Mouse (Mus musculus): Measurements from ENCODE around the gene Uqcc2. TPM values are rescaled to one million over a fixed set of nuclear protein-coding genes. Genes with fewer than 3 reads are reported as not detected.

The Uqcc2 gene
- polyA plus RNA-seq, 1 experiment from 2014 or later: 307 TPM

- Histone ChIP-seq H3K9ac (no peak overlapping the region), H3K4me3 (no peak overlapping the region), H3K9me3 (no peaks in the 10 kb centered on the region), H3K4me1 (no peaks in the 10 kb centered on the region; the same call in 1 of the 2 replicates), H3K27me3 (replicated peaks) (no peaks in the 10 kb centered on the region), H3K27ac (no peak overlapping the region), H3K4me2 (replicated peaks) (no peak overlapping the region), H3K36me3 (no peaks in the 10 kb centered on the region)
- no peak for ATAC-seq (ENCODE audit: low FRiP score, low read depth)
- 34% methylated on average over 12 of the region's 12 CpGs for WGBS
Observed at GRCm38 (mm10) chr17:27087426-27087825, 46.3 kb downstream of the Uqcc2 start.

- Histone ChIP-seq H3K36me3 (no peaks in the 10 kb centered on the region), H3K9ac (no peak overlapping the region), H3K27me3 (replicated peaks) (no peaks in the 10 kb centered on the region), H3K4me1 (no peaks in the 10 kb centered on the region; the same call in 1 of the 2 replicates), H3K4me3 (no peak overlapping the region), H3K4me2 (replicated peaks) (no peak overlapping the region), H3K9me3 (no peaks in the 10 kb centered on the region), H3K27ac (no peak overlapping the region)
- WGBS: 44% methylated on average over 2 of the region's 2 CpGs
- no peak for ATAC-seq (ENCODE audit: low FRiP score, low read depth)
Observed at GRCm38 (mm10) chr17:27085676-27086075, 48.0 kb downstream of the Uqcc2 start.

GRCm38 (mm10) chr17:27083601-27084000, 50.1 kb downstream of the Uqcc2 start:
- Histone ChIP-seq H3K4me2 (replicated peaks) (no peak overlapping the region), H3K27ac (no peak overlapping the region), H3K27me3 (replicated peaks) (no peaks in the 10 kb centered on the region), H3K9ac (no peak overlapping the region), H3K4me3 (no peak overlapping the region), H3K9me3 (no peaks in the 10 kb centered on the region), H3K4me1 (no peaks in the 10 kb centered on the region; the same call in 1 of the 2 replicates), H3K36me3 (no peaks in the 10 kb centered on the region)
- no peak for ATAC-seq (ENCODE audit: low FRiP score, low read depth)
- 83% methylated on average over 9 of the region's 9 CpGs for WGBS

- ATAC-seq (ENCODE audit: low FRiP score, low read depth): no peak
- Histone ChIP-seq H3K4me2 (replicated peaks) (no peak overlapping the region), H3K36me3 (no peaks in the 10 kb centered on the region), H3K4me3 (no peak overlapping the region), H3K9ac (no peak overlapping the region), H3K27me3 (replicated peaks) (no peaks in the 10 kb centered on the region), H3K4me1 (no peaks in the 10 kb centered on the region; the same call in 1 of the 2 replicates), H3K9me3 (no peaks in the 10 kb centered on the region), H3K27ac (no peak overlapping the region)
- WGBS: 70% methylated on average over 8 of the region's 8 CpGs
Observed at GRCm38 (mm10) chr17:27082796-27083195, 50.9 kb downstream of the Uqcc2 start.

DNA sequence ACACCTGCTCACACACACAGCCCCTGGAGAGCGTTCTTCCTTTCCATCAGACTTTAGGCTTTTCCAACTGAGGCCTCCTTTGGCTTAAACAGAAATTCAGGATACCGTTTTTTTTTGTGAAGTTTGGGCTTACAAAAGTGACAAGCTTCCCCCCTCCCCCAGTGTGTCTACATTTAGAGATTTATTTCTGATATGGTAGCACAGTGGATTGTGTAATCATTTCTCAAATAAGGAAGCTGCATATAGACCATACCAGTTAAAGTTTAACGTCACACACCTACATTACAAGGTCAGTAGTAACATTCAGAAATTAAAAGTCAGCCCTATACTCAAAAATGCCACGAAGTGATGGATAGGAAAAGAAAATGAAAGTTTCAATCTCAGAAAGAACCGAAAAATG, 51.8 kb downstream of the Uqcc2 start:
- Histone ChIP-seq H3K4me3 (no peak overlapping the region), H3K4me1 (no peaks in the 10 kb centered on the region; the same call in 1 of the 2 replicates), H3K36me3 (no peaks in the 10 kb centered on the region), H3K27me3 (replicated peaks) (no peaks in the 10 kb centered on the region), H3K27ac (no peak overlapping the region), H3K4me2 (replicated peaks) (no peak overlapping the region), H3K9me3 (no peaks in the 10 kb centered on the region), H3K9ac (no peak overlapping the region)
- 86% methylated on average over 5 of the region's 5 CpGs for WGBS
- no peak for ATAC-seq (ENCODE audit: low FRiP score, low read depth)

DNA sequence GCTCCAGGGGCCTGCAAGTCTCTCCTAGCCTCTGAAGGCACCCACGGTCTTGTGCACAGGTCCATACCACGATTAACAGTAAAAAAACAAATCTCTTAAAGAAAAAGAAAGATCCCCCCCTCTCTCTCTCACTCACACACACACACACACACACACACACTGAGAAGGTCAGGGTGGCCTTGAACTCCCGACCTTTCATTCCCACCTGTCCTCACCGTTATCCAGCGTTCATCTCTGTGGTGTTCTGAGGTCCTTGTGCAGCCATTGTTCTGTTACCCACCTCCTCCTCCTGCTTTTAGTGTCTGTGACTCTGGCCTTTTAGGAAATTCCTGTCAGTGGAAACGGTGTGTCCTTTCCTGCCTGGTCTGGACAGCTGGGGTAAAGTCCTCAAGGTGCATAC, 55.2 kb downstream of the Uqcc2 start:
- Histone ChIP-seq H3K4me3 (no peak overlapping the region), H3K27ac (no peak overlapping the region), H3K9ac (no peak overlapping the region), H3K9me3 (no peaks in the 10 kb centered on the region), H3K36me3 (no peaks in the 10 kb centered on the region), H3K4me2 (replicated peaks) (no peak overlapping the region), H3K4me1 (no peaks in the 10 kb centered on the region; the same call in 1 of the 2 replicates), H3K27me3 (replicated peaks) (no peaks in the 10 kb centered on the region)
- no peak for ATAC-seq (ENCODE audit: low FRiP score, low read depth)
- WGBS: 84% methylated on average over 6 of the region's 6 CpGs

GRCm38 (mm10) chr17:27077920-27078319, 55.8 kb downstream of the Uqcc2 start:
- Histone ChIP-seq H3K4me3 (no peak overlapping the region), H3K27me3 (replicated peaks) (no peaks in the 10 kb centered on the region), H3K9ac (no peak overlapping the region), H3K36me3 (no peaks in the 10 kb centered on the region), H3K4me2 (replicated peaks) (no peak overlapping the region), H3K9me3 (no peaks in the 10 kb centered on the region), H3K27ac (no peak overlapping the region), H3K4me1 (no peaks in the 10 kb centered on the region)
- no peak for ATAC-seq (ENCODE audit: low FRiP score, low read depth)
- 82% methylated on average over 6 of the region's 6 CpGs for WGBS

GRCm38 (mm10) chr17:27077133-27077532, 56.6 kb downstream of the Uqcc2 start:
- 97% methylated on average over 7 of the region's 7 CpGs for WGBS
- Histone ChIP-seq H3K4me1 (no peaks in the 10 kb centered on the region), H3K4me2 (replicated peaks) (no peak overlapping the region), H3K9me3 (no peaks in the 10 kb centered on the region), H3K36me3 (no peaks in the 10 kb centered on the region), H3K27me3 (replicated peaks) (no peaks in the 10 kb centered on the region), H3K4me3 (no peak overlapping the region), H3K9ac (no peak overlapping the region), H3K27ac (no peak overlapping the region)
- no peak for ATAC-seq (ENCODE audit: low FRiP score, low read depth)

DNA sequence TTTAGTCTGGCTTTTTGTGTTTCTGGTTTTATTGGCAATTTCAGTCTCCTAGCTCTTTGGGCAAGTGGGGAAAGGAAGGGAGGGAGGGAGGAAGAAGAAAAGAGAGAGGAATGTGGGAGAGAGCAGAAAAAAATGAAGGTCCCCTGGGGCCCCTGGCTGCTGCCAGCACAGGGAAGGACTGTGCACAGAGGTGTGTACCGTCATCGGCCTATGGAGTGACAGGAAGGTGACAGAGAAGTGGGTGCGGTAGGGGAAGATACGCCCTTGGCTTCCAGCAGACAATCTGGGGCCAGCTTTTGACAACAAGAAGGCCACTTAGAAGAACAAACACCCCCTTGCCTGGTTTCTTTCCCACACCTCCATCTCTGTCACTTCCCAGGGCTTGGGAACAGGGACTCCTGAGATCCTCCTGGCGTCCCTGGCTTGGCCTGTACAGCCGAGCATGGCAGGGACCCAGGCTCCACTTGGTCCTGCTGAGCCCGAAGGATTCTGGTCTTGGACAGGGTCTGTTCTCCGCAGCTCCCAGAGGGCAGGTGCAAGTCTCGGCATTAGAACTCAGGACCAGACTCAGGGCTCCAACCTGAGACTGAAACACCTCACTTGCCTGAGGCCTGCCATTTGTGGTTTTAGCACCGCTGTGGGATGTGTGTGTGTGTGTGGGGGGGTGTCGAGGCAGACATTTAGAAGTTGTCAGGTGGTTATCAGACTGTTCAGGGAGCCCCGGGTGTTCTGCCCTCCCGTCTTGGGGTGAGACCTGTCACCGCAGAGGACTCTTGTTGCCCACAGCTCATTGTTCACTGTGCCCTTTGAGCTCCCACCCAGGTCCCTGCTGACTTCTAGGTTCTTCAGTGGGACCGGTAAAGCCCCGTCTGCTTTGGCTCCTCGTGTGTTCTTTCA, 58.6 kb downstream of the Uqcc2 start:
- 81% methylated on average over 17 of the region's 17 CpGs for WGBS
- H3K9ac ChIP-seq: no peak overlapping the region
- H3K4me3 ChIP-seq: no peak overlapping the region
- H3K27ac ChIP-seq: no peak overlapping the region
- H3K4me2 ChIP-seq (replicated peaks): no peak overlapping the region
- no peak for ATAC-seq (ENCODE audit: low FRiP score, low read depth)
- no peaks in the 10 kb centered on the region for H3K27me3 ChIP-seq (replicated peaks)
- no peaks in the 10 kb centered on the region for H3K36me3 ChIP-seq
- H3K9me3 ChIP-seq: no peaks in the 10 kb centered on the region
- H3K4me1 ChIP-seq: no peaks in the 10 kb centered on the region

- Histone ChIP-seq H3K9me3 (no peaks in the 10 kb centered on the region), H3K27ac (no peak overlapping the region), H3K36me3 (no peaks in the 10 kb centered on the region), H3K4me2 (replicated peaks) (no peak overlapping the region), H3K4me3 (no peak overlapping the region), H3K9ac (no peak overlapping the region), H3K27me3 (replicated peaks) (no peaks in the 10 kb centered on the region), H3K4me1 (peaks cover 5% of the 10 kb centered on the region)
- no peak for ATAC-seq (ENCODE audit: low FRiP score, low read depth)
- 77% methylated on average over 6 of the region's 6 CpGs for WGBS
Observed at GRCm38 (mm10) chr17:27074236-27074635, 59.5 kb downstream of the Uqcc2 start.

GRCm38 (mm10) chr17:27073778-27074177, 59.9 kb downstream of the Uqcc2 start:
- Histone ChIP-seq H3K4me3 (no peak overlapping the region), H3K4me1 (peaks cover 7% of the 10 kb centered on the region), H3K36me3 (no peaks in the 10 kb centered on the region), H3K4me2 (replicated peaks) (no peak overlapping the region), H3K9ac (no peak overlapping the region), H3K27me3 (replicated peaks) (no peaks in the 10 kb centered on the region), H3K9me3 (no peaks in the 10 kb centered on the region), H3K27ac (no peak overlapping the region)
- no peak for ATAC-seq (ENCODE audit: low FRiP score, low read depth)
- WGBS: 76% methylated on average over 9 of the region's 9 CpGs

DNA sequence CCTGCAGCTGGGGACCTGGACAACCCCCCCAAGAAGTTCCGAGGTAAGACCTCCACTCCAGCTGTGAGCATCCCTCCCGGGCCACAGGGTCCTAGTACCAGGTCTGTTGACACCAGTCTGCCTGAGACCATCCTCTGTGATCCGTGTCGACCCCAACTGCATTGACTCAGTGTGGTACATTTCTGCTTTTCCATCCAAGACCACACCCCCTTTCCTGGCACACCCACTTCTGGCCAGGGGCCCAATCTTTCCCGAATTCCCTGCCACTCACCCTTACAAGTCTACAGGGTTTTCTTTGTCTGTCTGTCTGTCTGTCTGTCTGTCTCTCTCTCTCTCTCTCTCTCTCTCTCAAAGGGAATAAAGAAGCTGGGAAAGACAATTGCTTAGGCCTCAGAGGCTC, 60.6 kb downstream of the Uqcc2 start:
- Histone ChIP-seq H3K9me3 (no peaks in the 10 kb centered on the region), H3K27me3 (replicated peaks) (no peaks in the 10 kb centered on the region), H3K4me3 (no peak overlapping the region), H3K9ac (no peak overlapping the region), H3K4me2 (replicated peaks) (no peak overlapping the region), H3K4me1 (peaks cover 7% of the 10 kb centered on the region), H3K36me3 (no peaks in the 10 kb centered on the region), H3K27ac (no peak overlapping the region)
- WGBS: 78% methylated on average over 5 of the region's 5 CpGs
- no peak for ATAC-seq (ENCODE audit: low FRiP score, low read depth)
